Comparison of ENCODE assay signal across 25 mouse cellular contexts in the genomic region with DNA sequence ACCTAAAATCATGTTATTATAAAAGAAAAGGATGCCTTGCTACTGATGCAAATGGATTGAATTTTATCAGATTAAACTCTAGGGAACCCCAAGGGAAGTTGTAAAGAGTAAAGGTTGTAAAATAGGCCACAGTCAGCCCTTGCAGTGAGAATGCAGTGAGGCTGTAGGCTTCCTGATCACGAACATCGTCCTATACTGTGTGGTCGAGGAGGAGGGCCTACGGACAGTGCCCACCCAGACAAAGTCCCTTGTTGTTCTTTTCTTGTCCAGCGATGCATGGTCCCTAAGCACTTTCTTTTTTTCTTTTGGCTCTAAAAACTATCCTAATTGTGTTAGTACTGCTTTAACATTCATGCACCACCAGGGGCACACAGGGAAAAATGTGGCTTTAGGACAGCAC. TPM values are rescaled to one million over a fixed set of nuclear protein-coding genes. Genes with fewer than 3 reads are reported as not detected.
DNase-seq lines count a peak whose midpoint lies in the region; ATAC-seq and TF ChIP-seq lines count a peak whose summit lies in the region.
"Had no signal": no experiment of that assay in that cellular context is flagged by ENCODE, and none has a peak within 500 bp of the region (broad histone marks: within the 10 kb centered on the region; RNA-seq: fewer than 3 reads in every experiment).

No protein-coding gene starts in this region.

- H3K9ac ChIP-seq in hindbrain, postnatal 0 days (replicated peaks; ENCODE audit: low read length): no peak overlapping the region
- H3K9ac ChIP-seq in hindbrain, embryonic 12.5 days: no peak overlapping the region
- no peak overlapping the region for H3K9ac ChIP-seq in kidney, embryonic 16.5 days (replicated peaks; ENCODE audit: low read length)
- H3K9ac ChIP-seq in midbrain, embryonic 11.5 days (ENCODE audit: low read length): no peak overlapping the region
- H3K9ac ChIP-seq in midbrain, embryonic 15.5 days: no peak overlapping the region
- H3K9ac ChIP-seq: embryonic facial prominence, embryonic 12.5 days; embryonic facial prominence, embryonic 15.5 days; forebrain, postnatal 0 days; heart, embryonic 13.5 days; hindbrain, embryonic 15.5 days had no signal

- H3K36me3 ChIP-seq in hindbrain, postnatal 0 days (ENCODE audit: insufficient read depth, low read length): no peaks in the 10 kb centered on the region
- no peaks in the 10 kb centered on the region for H3K36me3 ChIP-seq in hindbrain, embryonic 12.5 days
- H3K36me3 ChIP-seq in kidney, embryonic 16.5 days (ENCODE audit: insufficient read depth, low read length): no peaks in the 10 kb centered on the region
- H3K36me3 ChIP-seq in midbrain, embryonic 11.5 days (ENCODE audit: control insufficient read depth, insufficient read depth, low read length): no peaks in the 10 kb centered on the region
- no peaks in the 10 kb centered on the region for H3K36me3 ChIP-seq in midbrain, embryonic 15.5 days (replicated peaks)
- H3K36me3 ChIP-seq: embryonic facial prominence, embryonic 12.5 days; embryonic facial prominence, embryonic 15.5 days; heart, embryonic 10.5 days; heart, embryonic 13.5 days; hindbrain, embryonic 15.5 days had no signal

- no peaks in the 10 kb centered on the region for H3K4me1 ChIP-seq in hindbrain, postnatal 0 days (ENCODE audit: insufficient read depth, low read length)
- H3K4me1 ChIP-seq in hindbrain, embryonic 12.5 days: no peaks in the 10 kb centered on the region
- no peaks in the 10 kb centered on the region for H3K4me1 ChIP-seq in kidney, embryonic 16.5 days (ENCODE audit: insufficient read depth, low read length)
- no peaks in the 10 kb centered on the region for H3K4me1 ChIP-seq in midbrain, embryonic 11.5 days (ENCODE audit: control insufficient read depth, insufficient read depth, low read length)
- no peaks in the 10 kb centered on the region for H3K4me1 ChIP-seq in midbrain, embryonic 15.5 days
- H3K4me1 ChIP-seq: embryonic facial prominence, embryonic 12.5 days; embryonic facial prominence, embryonic 15.5 days; heart, embryonic 10.5 days; heart, embryonic 13.5 days; hindbrain, embryonic 15.5 days had no signal

- H3K27me3 ChIP-seq in hindbrain, postnatal 0 days (ENCODE audit: insufficient read depth, low read length): no peaks in the 10 kb centered on the region
- H3K27me3 ChIP-seq in hindbrain, embryonic 12.5 days: no peaks in the 10 kb centered on the region
- no peaks in the 10 kb centered on the region for H3K27me3 ChIP-seq in kidney, embryonic 16.5 days (ENCODE audit: insufficient read depth, low read length)
- H3K27me3 ChIP-seq in midbrain, embryonic 11.5 days (ENCODE audit: control insufficient read depth, insufficient read depth, low read length): no peaks in the 10 kb centered on the region
- H3K27me3 ChIP-seq in midbrain, embryonic 15.5 days (replicated peaks): no peaks in the 10 kb centered on the region
- H3K27me3 ChIP-seq: embryonic facial prominence, embryonic 12.5 days; embryonic facial prominence, embryonic 15.5 days; heart, embryonic 13.5 days; hindbrain, embryonic 15.5 days had no signal

- no peak overlapping the region for H3K4me2 ChIP-seq in hindbrain, postnatal 0 days (ENCODE audit: low read depth, low read length)
- no peak overlapping the region for H3K4me2 ChIP-seq in hindbrain, embryonic 12.5 days (replicated peaks)
- no peak overlapping the region for H3K4me2 ChIP-seq in kidney, embryonic 16.5 days (replicated peaks; ENCODE audit: low read depth, low read length)
- no peak overlapping the region for H3K4me2 ChIP-seq in midbrain, embryonic 11.5 days
- H3K4me2 ChIP-seq in midbrain, embryonic 15.5 days: no peak overlapping the region
- H3K4me2 ChIP-seq: embryonic facial prominence, embryonic 12.5 days; embryonic facial prominence, embryonic 15.5 days; heart, embryonic 13.5 days; hindbrain, embryonic 15.5 days had no signal

- no peak overlapping the region for H3K27ac ChIP-seq in hindbrain, postnatal 0 days
- H3K27ac ChIP-seq in hindbrain, embryonic 12.5 days: no peak overlapping the region
- peak overlapping the region; percentile 89 for H3K27ac ChIP-seq in kidney, embryonic 16.5 days (ENCODE audit: low read length)
- no peak overlapping the region for H3K27ac ChIP-seq in midbrain, embryonic 11.5 days (ENCODE audit: low read depth, low read length)
- no peak overlapping the region for H3K27ac ChIP-seq in midbrain, embryonic 15.5 days
- H3K27ac ChIP-seq: embryonic facial prominence, embryonic 12.5 days; embryonic facial prominence, embryonic 15.5 days; heart, adult 2 months; heart, embryonic 10.5 days; heart, embryonic 13.5 days; hindbrain, embryonic 15.5 days had no signal

- WGBS in hindbrain, postnatal 0 days: 29% methylated on average over 5 of the region's 5 CpGs
- 30% methylated on average over 5 of the region's 5 CpGs for WGBS in hindbrain, embryonic 12.5 days
- 57% methylated on average over 5 of the region's 5 CpGs for WGBS in kidney, embryonic 16.5 days
- WGBS in midbrain, embryonic 11.5 days: 33% methylated on average over 5 of the region's 5 CpGs
- 18% methylated on average over 5 of the region's 5 CpGs for WGBS in midbrain, embryonic 15.5 days

- no peaks in the 10 kb centered on the region for H3K9me3 ChIP-seq in hindbrain, postnatal 0 days (ENCODE audit: low read length)
- no peaks in the 10 kb centered on the region for H3K9me3 ChIP-seq in hindbrain, embryonic 12.5 days (replicated peaks)
- peaks cover 3% of the 10 kb centered on the region; the same call in 1 of the 2 replicates for H3K9me3 ChIP-seq in kidney, embryonic 16.5 days (ENCODE audit: low read length)
- no peaks in the 10 kb centered on the region for H3K9me3 ChIP-seq in midbrain, embryonic 11.5 days (ENCODE audit: control insufficient read depth, low read length)
- H3K9me3 ChIP-seq in midbrain, embryonic 15.5 days: no peaks in the 10 kb centered on the region
- H3K9me3 ChIP-seq: embryonic facial prominence, embryonic 12.5 days; embryonic facial prominence, embryonic 15.5 days; heart, embryonic 10.5 days; heart, embryonic 13.5 days; hindbrain, embryonic 15.5 days had no signal

- peak; percentile 25; the same call in 1 of the 2 replicates for TF ChIP-seq CTCF in hindbrain, postnatal 0 days (IDR thresholded peaks at IDR 0.05; ENCODE audit: low read depth)

- no peak for DNase-seq in hindbrain, postnatal 0 days (ENCODE audit: low spot score)
- DNase-seq in kidney, postnatal 10 days: no peak
- no peak for DNase-seq in midbrain, embryonic 11.5 days (ENCODE audit: low spot score, missing footprints)
- peak; percentile 9 for DNase-seq in retina, embryonic 14.5 days (ENCODE audit: low spot score)
- no peak for DNase-seq in urinary bladder, postnatal 4 days (ENCODE audit: low spot score in 2 of 2)
- DNase-seq: adrenal gland, postnatal 10 days; adrenal gland, postnatal 36 days; cerebellum, adult 18-20 months; cerebellum, adult 9-11 months; cerebellum, postnatal 25 days; forebrain, postnatal 0 days; gastrocnemius, postnatal 25 days; heart, adult 2 months; heart, postnatal 14 days; heart, postnatal 4 days had no signal

- no peak overlapping the region for H3K4me3 ChIP-seq in hindbrain, postnatal 0 days (ENCODE audit: low read length)
- H3K4me3 ChIP-seq in hindbrain, embryonic 12.5 days: no peak overlapping the region
- H3K4me3 ChIP-seq in kidney, embryonic 16.5 days (ENCODE audit: low read length): no peak overlapping the region
- H3K4me3 ChIP-seq in midbrain, embryonic 11.5 days (ENCODE audit: low read depth, low read length): no peak overlapping the region
- H3K4me3 ChIP-seq in midbrain, embryonic 15.5 days: no peak overlapping the region
- H3K4me3 ChIP-seq: embryonic facial prominence, embryonic 12.5 days; embryonic facial prominence, embryonic 15.5 days; heart, adult 2 months; heart, embryonic 10.5 days; heart, embryonic 13.5 days; hindbrain, embryonic 15.5 days had no signal

- ATAC-seq in hindbrain, postnatal 0 days: no peak
- ATAC-seq in hindbrain, embryonic 12.5 days (ENCODE audit: low FRiP score): no peak
- ATAC-seq in kidney, embryonic 16.5 days (ENCODE audit: low FRiP score, low TSS enrichment): peak; percentile 80
- 0 out of 2 replicates have a peak, but pooled peaks have one; percentile 55 for ATAC-seq in midbrain, embryonic 11.5 days (ENCODE audit: low FRiP score)
- ATAC-seq in midbrain, embryonic 15.5 days (replicated peaks): no peak
- ATAC-seq: forebrain, embryonic 14.5 days; forebrain, postnatal 0 days had no signal

RNA-seq across cellular contexts. Expression of gene Mettl14, which starts 27.3 kb away (rescaled TPM):
- total RNA-seq in hindbrain, postnatal 0 days (2014; rRNA removed): 4.7 and 6.3 TPM in 2 replicates
- polyA plus RNA-seq in hindbrain, postnatal 0 days (2015; fragmentation: Nextera tagmentation; extraction: Ambion mirVana): 15.6 and 19.5 TPM in 2 replicates
- 32.7 and 33.3 TPM in 2 replicates for polyA plus RNA-seq in hindbrain, embryonic 12.5 days (2016; fragmentation: Nextera tagmentation; extraction: Ambion mirVana)
- polyA plus RNA-seq in kidney, embryonic 16.5 days (2015; fragmentation: Nextera tagmentation; extraction: Ambion mirVana): 29.5 and 30.7 TPM in 2 replicates
- 34.8 and 37.1 TPM in 2 replicates for polyA plus RNA-seq in midbrain, embryonic 11.5 days (2014; fragmentation: Nextera tagmentation; extraction: Ambion mirVana)
- polyA plus RNA-seq in midbrain, embryonic 15.5 days (2015; fragmentation: Nextera tagmentation; extraction: Ambion mirVana): 21.6 and 22.3 TPM in 2 replicates

RNA-seq across cellular contexts. Expression of gene Prss12, which starts 33.5 kb away (rescaled TPM):
- 14.7 and 19.6 TPM in 2 replicates for total RNA-seq in hindbrain, postnatal 0 days (2014; rRNA removed)
- 16.8 and 17.1 TPM in 2 replicates for polyA plus RNA-seq in hindbrain, postnatal 0 days (2015; fragmentation: Nextera tagmentation; extraction: Ambion mirVana)
- 11.0 and 12.6 TPM in 2 replicates for polyA plus RNA-seq in hindbrain, embryonic 12.5 days (2016; fragmentation: Nextera tagmentation; extraction: Ambion mirVana)
- polyA plus RNA-seq in kidney, embryonic 16.5 days (2015; fragmentation: Nextera tagmentation; extraction: Ambion mirVana): 8.9 and 9.4 TPM in 2 replicates
- polyA plus RNA-seq in midbrain, embryonic 11.5 days (2014; fragmentation: Nextera tagmentation; extraction: Ambion mirVana): 6.4 and 6.6 TPM in 2 replicates
- 12.1 and 13.0 TPM in 2 replicates for polyA plus RNA-seq in midbrain, embryonic 15.5 days (2015; fragmentation: Nextera tagmentation; extraction: Ambion mirVana)
- total RNA-seq: common myeloid progenitor, adult 5-6 weeks had no signal

Comparison
In these comparisons a context has a peak if more than half of its experiments do, and no peak if none do; other contexts are left out.
1. ATAC-seq: peak in kidney, embryonic 16.5 days (single experiment) and midbrain, embryonic 11.5 days (single experiment); none in hindbrain, postnatal 0 days (single experiment), hindbrain, embryonic 12.5 days (single experiment) and midbrain, embryonic 15.5 days (single experiment).